Mouse (Mus musculus) lung, postnatal 14 days (tissue): ENCODE measurements at regions not wholly inside any gene's neighbourhood (a gene's known extent, or its start where the extent isn't known, plus 50 kb on each side); places are given as distances from the start of the nearest gene placed in this dataset.
A peak's percentile ranks its signal among the peaks of the same experiment; 100 is the strongest.

Experiments used
- DNase-seq: peaks from one replicate; pipeline ENCODE4 v3.0.0; 2021

DNA sequence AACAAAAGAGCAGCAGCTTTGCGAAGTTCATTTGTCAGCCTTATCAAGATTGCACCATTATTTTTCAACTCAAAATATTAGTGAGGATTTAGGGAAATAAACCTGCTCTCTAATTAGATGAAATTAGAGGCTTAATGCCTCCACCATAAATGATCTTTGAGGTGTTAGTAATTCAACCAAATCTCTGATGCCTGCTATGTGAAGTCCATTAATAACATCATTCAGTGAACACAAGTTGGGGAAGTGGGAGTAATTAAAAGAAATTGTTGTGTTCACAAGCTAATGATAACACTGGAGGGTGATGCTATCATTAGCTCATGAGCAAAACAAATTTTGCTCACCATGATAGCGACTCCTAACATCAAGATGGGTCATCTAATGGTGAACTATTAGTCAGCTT is 246.0 kb downstream of the Ttc6 start:
- DNase-seq: no peak

DNA sequence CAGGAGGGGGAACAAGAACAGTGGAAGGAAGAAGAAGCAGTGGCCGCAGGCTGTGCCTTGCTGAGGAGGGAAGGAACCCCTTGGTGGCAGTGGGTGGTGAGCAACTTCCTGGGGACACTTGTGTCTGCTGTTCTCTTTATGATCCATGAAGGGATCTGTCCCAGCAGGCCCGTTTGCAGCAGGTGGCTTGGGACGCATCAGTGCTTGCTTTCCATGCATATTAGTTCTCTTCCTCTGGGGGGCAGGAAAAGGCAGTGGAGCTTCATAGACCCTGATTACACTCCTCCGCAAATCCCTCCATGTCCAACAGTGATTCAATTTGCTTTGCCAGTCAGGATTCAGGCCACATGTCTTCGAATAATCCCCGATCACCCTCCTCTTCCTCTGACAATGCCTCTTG is 259.9 kb downstream of the Ttc6 start:
- no peak for DNase-seq

DNA sequence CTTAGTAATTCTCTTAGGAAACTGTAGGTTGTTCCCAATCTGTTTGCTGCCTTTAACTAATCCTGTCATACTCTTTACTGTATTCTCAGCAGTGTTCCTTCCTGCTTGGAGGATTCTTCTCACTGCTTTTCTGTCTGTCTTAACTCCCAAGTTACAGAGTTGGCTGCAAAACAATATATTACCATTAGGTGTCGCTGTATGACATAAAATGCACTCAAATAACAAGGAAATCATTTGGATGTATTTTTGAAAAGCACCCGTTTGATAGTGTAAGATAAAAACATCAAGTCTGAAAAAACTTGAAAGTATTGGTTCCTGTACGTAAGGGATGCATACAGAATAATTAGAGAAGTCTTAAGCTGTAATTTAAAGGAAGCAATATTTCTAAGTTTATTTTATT is 261.8 kb downstream of the Ttc6 start:
- peak; percentile 14 for DNase-seq

DNA sequence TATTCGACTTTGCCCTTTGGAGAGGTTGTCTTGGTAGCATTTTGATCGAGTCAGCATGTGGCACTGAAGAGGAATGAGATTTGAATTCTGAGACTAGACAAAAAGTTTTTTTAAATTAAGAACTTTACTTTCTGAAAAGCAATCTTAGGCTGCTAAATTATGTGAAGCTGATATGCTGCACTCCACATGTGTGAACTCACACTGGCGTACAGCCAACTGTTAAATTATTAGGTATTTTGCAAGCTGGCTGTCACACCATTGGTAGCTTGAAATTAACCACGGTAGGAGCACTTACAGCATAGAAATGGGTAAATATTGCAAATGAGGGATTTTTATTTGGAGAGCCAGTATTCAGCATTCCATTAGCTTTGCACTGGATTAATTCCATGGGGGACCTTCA is 278.9 kb downstream of the Ttc6 start:
- no peak for DNase-seq

DNA sequence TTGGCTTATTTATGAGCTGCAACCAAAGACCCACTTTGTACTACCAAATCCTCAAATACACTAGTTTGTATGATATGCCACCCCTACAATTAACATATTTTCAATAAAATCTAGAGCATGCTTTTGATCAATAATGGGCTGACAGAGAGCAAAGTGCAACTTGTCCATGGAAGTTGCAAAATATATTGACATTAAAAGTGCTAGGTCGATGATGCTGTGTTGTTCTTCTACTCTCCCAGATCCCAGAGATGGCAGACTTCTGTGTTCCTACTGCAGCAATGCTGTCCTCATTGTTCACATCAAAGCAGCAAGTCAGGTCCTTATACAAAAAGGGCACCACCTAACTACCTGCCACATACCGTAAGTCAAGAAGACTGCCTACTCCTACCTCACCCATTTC is 307.1 kb downstream of the Ttc6 start:
- DNase-seq: no peak

DNA sequence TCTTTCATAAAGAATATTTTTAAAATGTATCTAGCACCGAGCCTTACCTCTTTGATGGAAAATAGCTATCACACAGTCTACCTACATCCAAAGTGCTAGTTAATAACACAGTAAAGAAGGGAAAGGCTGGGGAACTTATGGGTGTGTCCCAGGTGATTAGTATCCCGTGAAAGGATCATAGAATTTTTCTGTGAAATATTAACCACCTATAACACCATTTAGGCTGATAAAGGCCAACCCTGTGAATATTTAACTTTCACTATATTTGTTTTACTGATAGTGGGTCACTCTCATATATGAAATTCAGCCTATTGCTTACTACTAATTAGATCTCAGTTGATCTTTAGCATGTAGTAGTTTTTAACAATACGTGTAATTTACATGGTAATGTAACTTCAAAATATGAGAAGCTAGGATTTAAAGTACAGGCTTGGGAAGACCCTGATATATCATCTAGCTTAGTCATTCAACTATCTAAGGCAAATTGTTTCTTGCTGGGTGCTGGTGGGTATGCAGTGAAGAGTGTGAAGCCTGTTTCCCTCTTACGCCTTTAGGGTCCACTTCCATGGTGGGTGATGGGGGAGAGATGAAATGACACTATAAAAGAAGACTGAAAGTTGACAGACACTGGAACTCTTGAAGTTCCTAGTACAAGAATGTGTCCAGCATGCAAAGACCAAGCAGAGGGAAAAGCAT is 320.6 kb upstream of the Sstr1 start:
- no peak for DNase-seq

DNA sequence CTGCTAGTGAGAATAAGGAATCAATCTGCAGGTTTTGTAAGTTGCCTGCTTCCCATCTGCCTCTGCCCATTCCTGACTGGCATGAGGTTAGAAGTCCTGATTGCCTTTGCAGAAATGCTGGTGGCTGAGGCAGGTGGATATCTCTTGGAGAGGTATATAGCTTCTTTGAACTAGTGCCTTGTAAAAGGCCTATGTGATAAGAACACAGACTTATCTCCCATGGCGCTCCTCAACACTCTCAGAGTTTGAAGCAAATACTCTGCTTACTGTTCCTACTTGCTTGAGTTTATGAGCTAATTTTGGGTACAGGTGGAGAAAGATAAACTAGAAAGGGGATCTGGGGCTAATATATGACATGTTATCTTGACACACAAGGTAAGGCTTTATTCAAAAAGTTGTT is 320.0 kb upstream of the Sstr1 start:
- DNase-seq: no peak

DNA sequence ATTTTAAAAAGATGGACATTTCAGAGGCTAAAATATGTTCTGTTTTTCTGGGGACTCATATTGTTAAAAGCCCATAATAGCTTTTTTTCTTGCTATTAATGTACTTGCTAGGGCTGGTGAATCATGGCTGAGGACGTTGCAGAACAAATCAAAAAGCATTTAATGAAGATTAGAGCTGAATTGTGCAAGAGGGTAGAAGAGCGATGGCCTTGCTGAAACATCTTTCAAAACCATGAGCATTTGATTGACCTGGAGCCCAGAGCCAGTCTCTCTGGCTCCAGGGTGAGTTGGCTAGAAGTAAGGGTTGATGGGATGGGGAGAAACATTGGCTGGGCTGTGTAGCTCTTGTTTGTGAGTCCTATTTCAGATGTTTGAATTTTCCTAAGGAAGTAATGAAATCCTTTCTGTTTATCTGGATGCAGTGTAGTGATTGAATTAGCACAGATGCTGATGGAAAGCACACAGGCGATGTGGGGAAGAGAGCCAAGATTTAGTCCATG is 313.8 kb upstream of the Sstr1 start:
- no peak for DNase-seq

DNA sequence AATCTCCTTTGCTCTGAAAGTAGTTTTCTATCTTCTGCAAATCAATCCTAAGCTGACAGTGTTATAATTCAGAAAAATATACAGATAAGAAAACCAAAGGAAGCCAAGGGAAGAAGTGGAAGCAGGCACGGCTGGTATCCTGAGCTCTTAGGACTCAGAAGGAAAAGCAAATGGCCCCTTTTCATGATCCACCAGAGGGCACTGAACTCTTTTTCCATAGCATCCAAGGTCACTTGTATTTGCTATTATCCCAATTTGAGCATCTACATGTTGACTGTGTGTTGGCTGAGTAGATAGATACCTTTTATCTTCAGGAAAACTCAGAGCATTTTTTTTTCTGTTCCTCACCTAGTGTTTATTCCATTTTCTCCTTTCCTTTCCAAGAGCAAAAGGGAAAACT is 306.9 kb upstream of the Sstr1 start:
- peak; percentile 3 for DNase-seq

DNA sequence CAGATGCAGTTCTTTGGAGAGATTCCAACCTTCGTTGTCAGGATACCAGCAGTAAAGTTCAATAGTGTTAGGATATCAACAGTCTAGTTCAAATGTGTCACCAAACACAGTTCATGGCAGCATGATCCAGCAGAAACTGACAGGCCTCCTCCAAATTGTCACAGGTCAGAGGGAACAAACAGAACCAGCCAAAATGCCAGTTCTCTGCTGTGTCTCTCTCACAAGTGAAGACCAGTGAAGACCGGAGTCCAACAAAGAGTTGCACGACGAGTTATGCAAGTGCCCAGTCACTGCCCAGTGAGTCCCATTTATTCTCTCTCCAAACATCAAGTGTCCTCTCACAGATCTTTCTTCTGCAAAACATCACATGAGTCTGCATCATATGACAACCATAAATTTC is 293.4 kb upstream of the Sstr1 start:
- DNase-seq: no peak

DNA sequence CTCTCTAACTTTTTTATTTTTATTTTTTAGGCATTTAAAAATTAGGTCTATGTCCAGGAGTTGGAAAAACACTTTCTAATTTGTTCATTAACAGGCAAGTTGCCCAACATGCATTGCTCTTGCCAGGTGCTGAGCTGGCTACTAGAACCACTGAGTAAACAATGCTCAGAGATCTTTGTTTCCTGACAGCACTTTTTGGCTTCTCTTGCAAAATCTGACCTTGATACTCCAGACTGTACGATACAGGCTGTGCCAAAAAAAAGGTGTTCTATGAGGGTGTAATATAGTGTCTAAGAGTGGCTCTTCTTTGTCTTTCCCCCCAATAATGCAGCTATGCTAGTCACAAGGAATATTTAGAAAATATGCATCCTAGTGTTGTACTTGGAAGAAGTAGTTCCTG is 289.5 kb upstream of the Sstr1 start:
- no peak for DNase-seq

DNA sequence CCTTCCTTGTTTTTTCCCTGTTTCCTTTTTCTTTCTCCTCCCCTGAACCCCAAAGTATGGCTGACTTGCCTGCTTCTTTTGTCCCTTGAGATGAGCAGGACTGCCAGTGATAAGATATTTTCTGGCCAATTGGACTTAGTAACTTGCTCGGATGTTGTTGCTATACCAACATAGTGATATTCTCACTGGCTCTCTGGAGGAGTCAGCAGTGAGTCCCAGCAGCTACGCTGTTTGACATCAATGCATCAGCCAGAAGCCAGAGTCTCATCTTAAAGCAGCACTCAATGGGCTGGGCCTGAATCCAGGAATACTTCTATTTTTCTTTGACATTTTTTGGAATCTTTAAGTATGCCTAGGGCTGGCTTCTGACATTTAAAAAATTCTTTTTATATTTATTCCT is 287.1 kb upstream of the Sstr1 start:
- no peak for DNase-seq

DNA sequence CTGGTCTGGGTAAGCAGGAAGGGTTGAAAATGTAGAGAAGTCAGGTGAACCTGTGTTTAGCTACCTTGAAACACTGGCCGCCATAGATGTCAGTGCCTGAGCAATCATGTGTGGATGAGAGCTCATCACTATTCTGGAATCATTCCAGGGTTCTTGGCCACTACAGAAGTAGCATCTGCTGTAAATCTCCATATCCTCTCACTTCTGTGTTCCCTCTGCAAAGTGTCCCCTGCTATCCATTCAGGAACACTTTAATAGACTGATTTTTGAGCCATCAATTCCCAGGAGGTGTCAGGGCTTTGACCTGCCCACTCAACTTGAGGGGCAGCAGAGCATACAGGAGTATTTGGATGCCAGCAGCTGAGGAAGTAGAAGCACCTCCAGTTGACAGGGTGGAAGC is 284.7 kb upstream of the Sstr1 start:
- no peak for DNase-seq

DNA sequence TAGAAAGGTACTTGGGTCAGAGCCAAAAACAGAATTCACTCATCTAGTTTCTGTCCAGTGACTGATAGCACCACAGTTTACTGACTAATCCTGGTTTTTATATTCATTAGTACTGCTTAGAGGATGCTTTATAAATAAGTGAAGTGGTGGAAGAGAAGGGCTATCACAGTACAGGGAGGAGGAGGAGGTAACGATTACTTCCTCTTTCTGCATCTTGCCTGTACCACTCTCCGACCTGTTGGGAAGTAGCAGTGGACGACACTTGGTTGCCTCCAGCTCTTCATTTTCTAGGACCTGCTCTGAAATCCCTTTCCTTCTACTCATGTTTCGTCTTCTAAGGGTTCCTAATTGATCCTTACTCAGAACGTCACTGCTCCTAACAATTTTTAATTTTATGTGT is 283.5 kb upstream of the Sstr1 start:
- DNase-seq: no peak

DNA sequence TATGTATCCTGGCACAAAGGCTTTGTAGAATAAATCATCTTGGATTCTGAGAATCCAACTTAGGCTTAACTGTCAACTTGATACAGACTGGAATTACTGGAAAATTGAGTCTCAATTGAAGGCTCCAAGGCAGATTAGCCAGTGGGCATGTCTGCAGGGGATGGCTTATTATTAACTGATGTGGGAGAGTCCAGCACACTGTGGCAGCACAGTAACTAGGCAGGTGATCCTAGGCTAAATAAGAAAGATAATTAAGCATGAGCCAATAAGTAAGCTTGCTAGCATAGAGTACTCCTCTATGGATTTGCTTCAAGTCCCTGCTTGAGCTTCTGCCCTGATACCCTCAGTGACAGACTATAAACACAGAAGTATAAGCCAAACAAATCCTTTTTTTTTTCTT is 279.7 kb upstream of the Sstr1 start:
- no peak for DNase-seq

DNA sequence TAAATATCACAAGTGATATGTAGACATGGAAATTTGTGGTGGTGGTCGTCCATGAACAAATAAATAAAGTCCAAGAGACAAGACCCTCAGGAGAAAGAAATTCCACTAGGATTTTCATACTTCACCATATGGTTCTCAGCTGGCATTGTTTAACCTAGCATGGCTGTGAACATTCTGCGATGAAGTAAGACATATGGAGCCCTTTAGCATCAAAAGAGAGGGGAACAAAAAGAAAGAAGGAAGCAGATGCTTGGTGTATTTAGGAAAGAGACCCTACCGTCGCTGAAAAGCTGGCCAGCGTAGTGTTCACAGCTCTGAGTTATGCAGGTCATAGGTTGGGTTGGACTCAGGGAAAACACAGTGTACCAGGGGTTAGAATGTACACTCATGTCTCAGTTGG is 261.7 kb upstream of the Sstr1 start:
- no peak for DNase-seq

DNA sequence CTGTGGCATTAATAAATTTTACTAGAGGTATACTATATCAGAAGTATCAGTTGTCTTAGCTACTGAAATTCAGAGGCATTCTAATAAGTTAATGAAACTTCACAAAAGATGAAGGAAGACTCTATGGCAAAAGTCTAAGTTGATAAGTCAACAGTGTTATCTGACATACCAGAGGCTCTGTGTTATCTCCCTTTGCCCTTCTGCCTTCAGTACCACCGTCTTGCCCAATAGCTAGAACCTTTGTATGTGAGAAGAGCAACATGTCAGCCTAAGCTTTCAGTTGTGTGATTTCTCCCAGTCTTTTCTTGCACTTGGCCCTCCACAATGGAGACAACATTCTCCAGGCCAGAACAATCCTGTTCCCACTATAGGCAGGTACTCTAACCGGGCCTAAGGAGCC is 253.0 kb upstream of the Sstr1 start:
- no peak for DNase-seq

DNA sequence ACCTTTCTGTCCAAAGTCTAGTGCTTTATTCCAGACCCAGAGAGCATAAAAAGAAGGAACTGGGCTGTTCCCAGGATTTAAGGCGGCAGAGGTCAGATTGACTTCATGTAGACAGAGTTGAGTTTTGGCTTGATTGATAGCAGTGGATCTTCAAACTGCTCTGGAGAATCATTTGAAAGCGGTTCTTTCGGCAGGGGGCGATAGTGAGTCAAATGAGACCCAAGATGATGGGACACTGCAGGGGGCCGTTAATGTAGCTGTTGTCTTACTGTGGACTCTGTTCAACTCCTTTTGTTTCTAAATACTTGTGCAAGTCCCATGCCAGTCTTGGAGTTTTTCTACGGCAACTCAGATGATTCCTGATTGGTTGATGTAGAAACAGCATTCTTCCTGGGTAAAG is 251.4 kb upstream of the Sstr1 start:
- no peak for DNase-seq

DNA sequence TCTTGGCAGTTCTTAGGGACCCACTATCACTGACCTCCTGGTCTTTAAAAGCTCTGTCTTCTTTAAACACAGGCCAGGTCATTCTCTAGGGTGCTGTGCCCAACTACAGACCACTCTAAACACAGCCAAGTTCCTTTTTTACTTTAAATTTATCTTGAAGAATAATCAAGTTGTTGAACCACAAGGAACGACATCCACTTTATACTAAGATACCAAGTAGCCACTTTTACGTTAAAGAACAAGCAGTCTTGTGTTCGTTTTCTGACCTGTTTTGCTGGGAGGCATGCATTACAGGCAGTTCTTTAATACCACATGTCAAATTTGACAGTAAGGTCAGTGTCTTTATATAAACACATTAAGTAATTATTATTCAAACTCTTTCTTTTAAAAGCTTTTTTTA is 242.4 kb upstream of the Sstr1 start:
- no peak for DNase-seq

DNA sequence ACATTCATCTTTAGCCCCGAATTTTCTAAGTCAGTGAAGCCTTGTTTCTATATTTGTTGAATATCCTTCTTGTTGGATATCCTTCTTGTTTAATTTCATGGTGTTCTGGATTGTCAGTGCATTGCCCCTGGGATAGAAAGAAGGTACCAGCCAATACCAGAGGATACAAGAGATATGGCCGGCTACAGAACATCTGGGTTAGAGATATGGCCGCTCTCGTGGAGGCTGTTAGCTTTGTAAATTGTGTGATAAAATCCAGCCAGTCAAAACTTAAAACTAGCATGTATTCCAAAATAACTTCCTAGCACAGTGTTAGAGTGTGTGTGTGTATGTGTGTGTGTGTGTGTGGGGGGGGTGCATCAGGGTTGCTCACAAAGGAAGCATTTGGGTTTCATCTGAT is 241.4 kb upstream of the Sstr1 start:
- DNase-seq: no peak

DNA sequence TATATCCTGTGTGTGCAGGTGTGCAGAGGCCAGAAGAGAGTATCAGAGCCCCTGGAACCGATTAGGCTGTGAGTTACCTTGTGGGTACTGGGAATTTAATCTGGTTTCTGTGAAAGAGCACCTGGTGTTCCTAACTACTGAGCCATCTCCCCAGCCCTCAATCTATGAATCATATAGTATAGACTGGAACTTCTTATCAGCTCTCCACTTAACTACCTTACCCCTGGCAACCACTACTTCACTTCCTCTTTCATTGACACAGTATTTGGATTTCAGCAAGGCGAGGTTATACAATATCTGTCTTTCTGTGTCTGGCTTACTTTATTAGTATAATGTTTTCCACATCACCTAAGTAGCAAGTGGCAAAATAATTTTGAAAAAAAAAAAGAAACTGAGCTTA is 239.1 kb upstream of the Sstr1 start:
- no peak for DNase-seq
